Mouse (Mus musculus): Measurements from ENCODE around the gene Lypd8.

Gene Lypd8

GRCm38 (mm10) chr11:58382471-58382870 is 3.6 kb downstream of the Lypd8 start:
- ATAC-seq (ENCODE audit: insufficient number of reproducible peaks, low FRiP score, low TSS enrichment) = no peak

- ATAC-seq (ENCODE audit: insufficient number of reproducible peaks, low FRiP score, low TSS enrichment) = no peak
These were observed 21.3 kb downstream of the Lypd8 start for GRCm38 (mm10) chr11:58399985-58400645.

- ATAC-seq (ENCODE audit: insufficient number of reproducible peaks, low FRiP score, low TSS enrichment) = no peak
These were observed 21.8 kb downstream of the Lypd8 start for GRCm38 (mm10) chr11:58400655-58401054.

DNA sequence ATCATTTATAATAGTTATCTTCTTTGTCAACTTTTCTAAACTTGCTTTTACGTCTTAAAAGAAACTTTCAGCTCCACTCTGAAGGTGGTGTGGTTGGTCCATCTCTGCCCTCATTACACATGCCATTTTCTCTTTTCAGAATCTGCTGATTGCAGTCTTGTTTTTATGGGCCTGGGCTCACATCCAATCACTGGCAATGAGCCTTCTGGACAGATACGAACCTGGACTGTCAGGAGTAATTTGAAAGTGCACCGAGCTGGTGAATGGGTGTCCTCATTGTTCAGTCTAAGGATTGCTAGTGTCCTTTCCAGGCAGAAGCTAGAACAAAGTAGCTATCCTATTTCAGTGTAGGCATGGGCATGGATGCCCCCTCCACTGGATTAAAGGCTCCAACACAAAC is 29.2 kb downstream of the Lypd8 start:
- no peak for ATAC-seq (ENCODE audit: insufficient number of reproducible peaks, low FRiP score, low TSS enrichment)

DNA sequence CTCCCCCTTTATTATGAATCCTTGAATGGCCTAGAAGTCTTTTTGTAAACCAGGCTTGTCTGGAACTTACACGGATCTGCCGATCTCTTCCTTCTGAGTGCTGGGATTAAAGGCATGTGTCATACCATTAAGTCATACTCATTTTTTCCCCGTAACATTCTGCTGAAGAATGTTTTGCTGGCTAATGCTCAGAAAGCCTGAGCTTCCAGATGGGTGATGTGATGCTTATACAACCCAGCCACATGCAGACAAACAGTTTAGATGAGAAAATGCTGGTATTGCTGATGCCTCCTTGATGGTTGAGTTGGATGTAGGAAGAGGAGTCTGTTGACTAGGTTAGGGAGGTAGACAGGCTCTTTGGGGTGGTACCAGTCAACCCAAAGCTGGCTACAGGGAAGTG is 39.5 kb downstream of the Lypd8 start:
- no peak for ATAC-seq (ENCODE audit: insufficient number of reproducible peaks, low FRiP score, low TSS enrichment)

- no peak for ATAC-seq (ENCODE audit: insufficient number of reproducible peaks, low FRiP score, low TSS enrichment)
These were observed 42.0 kb downstream of the Lypd8 start, which contains the start of gene 1810065E05Rik for GRCm38 (mm10) chr11:58420815-58421214. 1810065E05Rik (plus strand) TSS chr11:58421111.

DNA sequence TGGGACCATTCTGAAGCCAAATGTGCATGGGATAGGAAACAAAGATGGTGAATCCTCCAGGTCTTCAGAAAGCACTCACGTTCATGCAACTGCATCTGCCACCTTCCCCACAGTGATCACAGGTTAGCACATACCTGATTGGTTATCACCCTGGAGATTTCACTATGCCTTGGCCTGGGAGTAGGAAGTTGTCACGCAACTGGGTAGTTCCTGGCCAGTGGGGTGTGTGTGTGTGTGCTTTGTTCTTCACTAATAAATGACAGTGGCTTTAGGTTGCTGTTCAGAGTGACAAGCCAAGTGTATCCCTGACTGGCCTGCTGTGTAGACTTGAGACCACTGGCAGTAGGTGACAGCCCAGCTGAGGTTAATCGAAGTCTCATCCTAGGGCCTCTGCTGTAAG is 53.4 kb downstream of the Lypd8 start, which contains the start of gene Gm12253:
Gm12253 (plus strand) TSS at position 301 of the 400 bp plus-strand sequence.
- ATAC-seq (ENCODE audit: insufficient number of reproducible peaks, low FRiP score, low TSS enrichment) = no peak

- ATAC-seq (ENCODE audit: insufficient number of reproducible peaks, low FRiP score, low TSS enrichment) = no peak
These were observed 59.0 kb downstream of the Lypd8 start for GRCm38 (mm10) chr11:58437866-58438265.

All from cerebellum, adult (tissue).